Mouse (Mus musculus): ENCODE measurements around the gene Il17re. TPM values are rescaled to one million over a fixed set of nuclear protein-coding genes. Genes with fewer than 3 reads are reported as not detected.

Gene Il17re
- polyA plus RNA-seq, 1 experiment from 2014 or later: 12.0 TPM

GRCm38 (mm10) chr6:113435664-113436205 is 22.5 kb upstream of the Il17re start, which contains the start of gene Cidec:
TSS of gene Cidec (minus strand) at chr6:113435760.
- no peaks in the 10 kb centered on the region for H3K36me3 ChIP-seq (ENCODE audit: insufficient read depth)
- no peak for DNase-seq
- ATAC-seq (ENCODE audit: insufficient read depth): no peak
- H3K4me1 ChIP-seq (ENCODE audit: insufficient read depth): no peaks in the 10 kb centered on the region
- H3K27ac ChIP-seq (ENCODE audit: low read depth): no peak within 1 kb of the TSS
- no peaks in the 10 kb centered on the region for H3K27me3 ChIP-seq (ENCODE audit: insufficient read depth, low read length)
- H3K4me3 ChIP-seq (ENCODE audit: low read depth, low read length): no peak within 1 kb of the TSS
- no peaks in the 10 kb centered on the region for H3K9me3 ChIP-seq (ENCODE audit: low read depth, low read length)
- TF ChIP-seq CTCF (IDR thresholded peaks at IDR 0.05; ENCODE audit: low read depth): no peak
- WGBS: 77% methylated on average over 9 of the region's 9 CpGs
- no peak within 1 kb of the TSS for H3K9ac ChIP-seq
- H3K4me2 ChIP-seq: no peak within 1 kb of the TSS

- DNase-seq: no peak
- no peaks in the 10 kb centered on the region; the same call in 1 of the 2 replicates for H3K4me1 ChIP-seq (ENCODE audit: insufficient read depth)
- whole genome bisulfite sequencing: 66% methylated on average over 12 of the region's 12 CpGs
- TF ChIP-seq CTCF (IDR thresholded peaks at IDR 0.05; ENCODE audit: low read depth): no peak
- no peaks in the 10 kb centered on the region for H3K36me3 ChIP-seq (ENCODE audit: insufficient read depth)
- no peak overlapping the region for H3K27ac ChIP-seq (ENCODE audit: low read depth)
- H3K4me3 ChIP-seq (ENCODE audit: low read depth, low read length): no peak overlapping the region
- no peak overlapping the region for H3K4me2 ChIP-seq
- no peak overlapping the region for H3K9ac ChIP-seq
- no peak for ATAC-seq (ENCODE audit: insufficient read depth)
- no peaks in the 10 kb centered on the region for H3K27me3 ChIP-seq (ENCODE audit: insufficient read depth, low read length)
- no peaks in the 10 kb centered on the region for H3K9me3 ChIP-seq (ENCODE audit: low read depth, low read length)
These were observed 21.1 kb upstream of the Il17re start for GRCm38 (mm10) chr6:113437135-113437534.

DNA sequence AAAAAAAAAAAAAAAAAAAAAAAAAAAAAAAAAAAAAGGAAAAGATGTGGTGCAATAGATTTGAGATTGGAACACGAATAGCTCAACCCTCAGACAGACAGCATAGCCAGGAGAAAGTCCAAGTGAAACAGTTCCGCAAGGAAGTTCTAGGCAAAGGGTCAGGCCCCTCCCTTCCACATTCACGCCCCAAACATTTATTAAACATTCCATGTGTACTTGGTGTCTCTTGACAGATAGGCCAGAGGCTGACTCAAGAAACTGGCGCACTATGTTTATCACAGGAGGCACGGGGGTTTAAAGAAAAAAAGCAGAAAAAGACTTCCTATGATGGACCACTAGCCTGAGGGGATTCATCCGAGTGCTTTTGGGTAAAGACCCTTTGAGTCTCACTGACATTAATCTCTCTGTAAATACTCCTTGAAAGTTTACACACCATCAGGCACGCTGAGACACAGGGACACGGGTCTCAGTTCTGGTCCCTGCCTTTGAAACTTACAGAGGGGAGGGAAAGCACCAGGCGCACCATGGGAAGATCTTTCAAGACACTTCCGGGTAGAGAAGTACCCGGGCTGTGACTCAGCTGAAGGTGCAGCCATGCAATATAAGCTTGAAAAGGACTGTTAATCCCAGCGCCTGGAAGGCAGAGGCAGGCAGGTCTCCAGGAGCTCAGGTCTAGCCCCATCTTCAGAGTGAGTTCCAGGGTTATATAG is 19.4 kb upstream of the Il17re start:
- DNase-seq (no peak), ATAC-seq (ENCODE audit: insufficient read depth) (no peak)
- no peak overlapping the region for H3K9ac ChIP-seq
- no peaks in the 10 kb centered on the region for H3K9me3 ChIP-seq (ENCODE audit: low read depth, low read length)
- H3K27ac ChIP-seq (ENCODE audit: low read depth): no peak overlapping the region
- TF ChIP-seq CTCF (IDR thresholded peaks at IDR 0.05; ENCODE audit: low read depth): no peak
- no peak overlapping the region for H3K4me3 ChIP-seq (ENCODE audit: low read depth, low read length)
- peaks cover 8% of the 10 kb centered on the region for H3K4me1 ChIP-seq (ENCODE audit: insufficient read depth)
- H3K27me3 ChIP-seq (ENCODE audit: insufficient read depth, low read length): no peaks in the 10 kb centered on the region
- no peak overlapping the region for H3K4me2 ChIP-seq
- WGBS: 44% methylated on average over 12 of the region's 12 CpGs
- no peaks in the 10 kb centered on the region for H3K36me3 ChIP-seq (ENCODE audit: insufficient read depth)

DNA sequence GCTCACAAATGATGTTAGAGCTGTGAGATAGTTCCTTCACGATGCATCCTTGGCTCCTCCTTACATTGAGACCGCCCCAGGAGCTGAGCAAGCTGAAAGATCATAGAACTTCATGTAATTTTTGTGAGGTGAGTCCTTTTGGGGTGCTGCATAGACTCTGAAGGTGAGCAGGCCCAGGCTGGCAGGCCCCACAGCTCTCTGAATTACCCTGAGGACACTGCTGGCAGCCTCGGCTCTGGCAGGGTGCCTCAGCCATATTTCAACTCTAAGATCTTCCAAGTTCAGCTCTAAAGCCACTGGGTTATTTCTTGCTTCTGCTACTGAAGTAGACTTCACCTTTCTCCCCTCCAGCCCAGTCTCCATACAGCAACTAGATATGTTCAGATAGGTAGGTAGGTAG is 17.6 kb upstream of the Il17re start:
- no peak for ATAC-seq (ENCODE audit: insufficient read depth)
- Histone ChIP-seq H3K4me1 (ENCODE audit: insufficient read depth) (peaks cover 8% of the 10 kb centered on the region), H3K27ac (ENCODE audit: low read depth) (no peak overlapping the region), H3K27me3 (ENCODE audit: insufficient read depth, low read length) (no peaks in the 10 kb centered on the region), H3K4me3 (ENCODE audit: low read depth, low read length) (no peak overlapping the region), H3K4me2 (no peak overlapping the region), H3K9ac (no peak overlapping the region), H3K36me3 (ENCODE audit: insufficient read depth) (0 out of 2 replicates have a peak, but pooled peaks cover 4% of the 10 kb centered on the region), H3K9me3 (ENCODE audit: low read depth, low read length) (no peaks in the 10 kb centered on the region)
- WGBS: 78% methylated on average over 3 of the region's 3 CpGs
- no peak for DNase-seq
- no peak for TF ChIP-seq CTCF (IDR thresholded peaks at IDR 0.05; ENCODE audit: low read depth)

GRCm38 (mm10) chr6:113441147-113441680 is 17.1 kb upstream of the Il17re start:
- 54% methylated on average over 7 of the region's 7 CpGs for whole genome bisulfite sequencing
- peak; percentile 91 for DNase-seq
- Histone ChIP-seq H3K4me1 (ENCODE audit: insufficient read depth) (peaks cover 8% of the 10 kb centered on the region), H3K4me3 (ENCODE audit: low read depth, low read length) (no peak overlapping the region), H3K36me3 (ENCODE audit: insufficient read depth) (0 out of 2 replicates have a peak, but pooled peaks cover 4% of the 10 kb centered on the region), H3K9me3 (ENCODE audit: low read depth, low read length) (no peaks in the 10 kb centered on the region), H3K9ac (no peak overlapping the region), H3K27me3 (ENCODE audit: insufficient read depth, low read length) (no peaks in the 10 kb centered on the region), H3K4me2 (no peak overlapping the region), H3K27ac (ENCODE audit: low read depth) (no peak overlapping the region)
- TF ChIP-seq CTCF (IDR thresholded peaks at IDR 0.05; ENCODE audit: low read depth): peak; percentile 83
- peak; percentile 23; the same call in 1 of the 2 replicates for ATAC-seq (ENCODE audit: insufficient read depth)

GRCm38 (mm10) chr6:113442087-113442441 is 16.2 kb upstream of the Il17re start:
- WGBS: 36% methylated on average over 9 of the region's 9 CpGs
- Histone ChIP-seq H3K27ac (ENCODE audit: low read depth) (peak overlapping the region; percentile 43; the same call in 1 of the 2 replicates), H3K4me1 (ENCODE audit: insufficient read depth) (peaks cover 8% of the 10 kb centered on the region), H3K4me3 (ENCODE audit: low read depth, low read length) (peak overlapping the region; percentile 99), H3K27me3 (ENCODE audit: insufficient read depth, low read length) (no peaks in the 10 kb centered on the region), H3K4me2 (peak overlapping the region; percentile 83), H3K36me3 (ENCODE audit: insufficient read depth) (peaks cover 11% of the 10 kb centered on the region), H3K9me3 (ENCODE audit: low read depth, low read length) (no peaks in the 10 kb centered on the region), H3K9ac (peak overlapping the region; percentile 90)
- ATAC-seq (ENCODE audit: insufficient read depth) (peak; percentile 23; the same call in 1 of the 2 replicates), DNase-seq (no peak)
- TF ChIP-seq CTCF (IDR thresholded peaks at IDR 0.05; ENCODE audit: low read depth): no peak

- no peak for TF ChIP-seq CTCF (IDR thresholded peaks at IDR 0.05; ENCODE audit: low read depth)
- peak; percentile 98 for DNase-seq
- Histone ChIP-seq H3K36me3 (ENCODE audit: insufficient read depth) (peaks cover 16% of the 10 kb centered on the region), H3K27me3 (ENCODE audit: insufficient read depth, low read length) (no peaks in the 10 kb centered on the region), H3K9me3 (ENCODE audit: low read depth, low read length) (no peaks in the 10 kb centered on the region), H3K4me1 (ENCODE audit: insufficient read depth) (peaks cover 8% of the 10 kb centered on the region), H3K4me3 (ENCODE audit: low read depth, low read length) (peak within 1 kb of the TSS; percentile 99), H3K4me2 (peak within 1 kb of the TSS; percentile 83), H3K27ac (ENCODE audit: low read depth) (peak within 1 kb of the TSS; percentile 43; the same call in 1 of the 2 replicates), H3K9ac (peak within 1 kb of the TSS; percentile 90)
- ATAC-seq (ENCODE audit: insufficient read depth): peak; percentile 94
- WGBS: under 1% methylated on average over 45 of the region's 45 CpGs
These were observed 15.7 kb upstream of the Il17re start, which contains the start of gene Jagn1 for GRCm38 (mm10) chr6:113442442-113443090. TSS of gene Jagn1 (plus strand) at chr6:113442569.

Data from lung, embryonic 14.5 days (tissue).